Mouse (Mus musculus) liver, embryonic 15.5 days (tissue): ENCODE results near the gene Osbp2. TPM values are rescaled to one million over a fixed set of nuclear protein-coding genes. Genes with fewer than 3 reads are reported as not detected.

Experiments used
- ATAC-seq: fragments of 200-750 bp; cut with Nextera tagmentation; 2 replicates; pipeline ENCODE4 v1.8.0; 2017; ENCODE audit warnings: moderate number of reproducible peaks, mild to moderate bottlenecking, moderate library complexity; ENCODE audit not compliant: insufficient read depth
- H3K27ac ChIP-seq: fragments of 300-500 bp; sonication (generic); replicated peaks from 2 replicates; pipeline ENCODE4 v1.5.1; 2015; ENCODE audit warnings: mild to moderate bottlenecking, inconsistent platforms
- H3K27me3 ChIP-seq: fragments of 300-500 bp; sonication (generic); 2 replicates; pipeline ENCODE4 v1.6.1; 2015; ENCODE audit warnings: mild to moderate bottlenecking, inconsistent platforms
- H3K36me3 ChIP-seq: fragments of 300-500 bp; sonication (generic); replicated peaks from 2 replicates; pipeline ENCODE4 v1.6.1; 2015; ENCODE audit warnings: moderate library complexity, mild to moderate bottlenecking, inconsistent platforms
- H3K4me1 ChIP-seq: fragments of 300-500 bp; sonication (generic); replicated peaks from 2 replicates; pipeline ENCODE4 v1.6.1; 2015; ENCODE audit warnings: inconsistent platforms
- H3K4me2 ChIP-seq: fragments of 300-500 bp; sonication (generic); 2 replicates; pipeline ENCODE4 v1.6.1; 2015; ENCODE audit warnings: moderate library complexity, mild to moderate bottlenecking, inconsistent platforms
- H3K4me3 ChIP-seq: fragments of 300-500 bp; sonication (generic); replicated peaks from 2 replicates; pipeline ENCODE4 v1.5.1; 2015; ENCODE audit warnings: mild to moderate bottlenecking, inconsistent platforms
- H3K9ac ChIP-seq: fragments of 300-500 bp; sonication (generic); 2 replicates; pipeline ENCODE4 v1.6.1; 2015; ENCODE audit warnings: moderate library complexity, mild to moderate bottlenecking, inconsistent platforms
- H3K9me3 ChIP-seq: fragments of 300-500 bp; sonication (generic); replicated peaks from 2 replicates; pipeline ENCODE4 v1.6.1; 2016; ENCODE audit warnings: inconsistent platforms
- WGBS: fragments of 180-500 bp; shearing (Covaris S2); methylation state at CpG from one replicate; pipeline ENCODE4 v1.1.7; 2015; ENCODE audit warnings: mixed read lengths; ENCODE audit not compliant: insufficient replicate concordance; 5-methylcytosine and 5-hydroxymethylcytosine counted together
- polyA plus RNA-seq: library from polyadenylated mRNA; unstranded; fragments of >200 nt; fragmentation: Nextera tagmentation; extraction: Ambion mirVana; gene quantifications from 2 replicates; pipeline ENCODE4 v1.2.1, GENCODE M21; 2015

Osbp2 gene
- polyA plus RNA-seq, 1 experiment from 2014 or later, result 0.09 TPM

DNA sequence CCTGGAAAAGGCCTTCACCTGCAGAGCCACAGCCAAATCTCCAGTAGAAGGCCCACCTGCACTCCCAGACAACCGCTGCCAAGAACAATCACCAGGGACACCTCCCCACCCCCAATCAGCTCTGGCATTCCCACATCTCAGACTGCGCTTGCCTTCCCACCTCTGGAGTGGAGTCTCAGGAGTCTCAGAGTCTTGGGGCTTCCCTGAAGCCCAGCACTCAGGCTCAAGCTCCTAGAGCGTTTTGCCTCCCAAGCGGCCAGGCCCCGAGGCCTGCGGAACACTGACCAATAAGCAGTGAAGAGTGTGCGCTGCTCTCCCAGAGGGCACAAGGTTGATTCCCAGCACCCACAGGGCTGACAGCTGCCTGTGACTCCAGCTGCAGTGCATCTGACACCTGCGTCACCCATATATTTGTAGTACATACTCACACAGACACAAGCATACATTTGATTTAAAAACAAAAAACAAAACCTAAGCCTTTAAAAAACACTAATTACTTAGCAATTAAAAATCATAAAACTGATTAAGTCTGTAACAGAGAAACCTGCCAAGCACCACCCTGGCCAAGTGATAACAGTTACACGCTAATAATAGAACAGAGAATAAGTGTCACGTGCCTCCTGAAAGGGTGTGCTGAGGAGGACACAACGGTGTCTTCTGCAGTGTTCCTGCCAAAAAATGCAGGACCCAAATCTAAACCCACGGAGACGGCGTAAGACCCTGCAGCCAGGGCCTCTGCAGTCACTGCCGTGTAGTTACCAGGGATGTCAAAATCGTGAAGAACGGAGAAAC is 19.6 kb downstream of the Osbp2 start:
- Histone ChIP-seq H3K36me3 (no peaks in the 10 kb centered on the region), H3K9me3 (no peaks in the 10 kb centered on the region), H3K9ac (no peak overlapping the region), H3K4me2 (no peak overlapping the region), H3K27me3 (no peaks in the 10 kb centered on the region), H3K4me1 (no peaks in the 10 kb centered on the region), H3K27ac (no peak overlapping the region), H3K4me3 (no peak overlapping the region)
- WGBS, result 66% methylated on average over 17 of the region's 17 CpGs
- no peak for ATAC-seq

DNA sequence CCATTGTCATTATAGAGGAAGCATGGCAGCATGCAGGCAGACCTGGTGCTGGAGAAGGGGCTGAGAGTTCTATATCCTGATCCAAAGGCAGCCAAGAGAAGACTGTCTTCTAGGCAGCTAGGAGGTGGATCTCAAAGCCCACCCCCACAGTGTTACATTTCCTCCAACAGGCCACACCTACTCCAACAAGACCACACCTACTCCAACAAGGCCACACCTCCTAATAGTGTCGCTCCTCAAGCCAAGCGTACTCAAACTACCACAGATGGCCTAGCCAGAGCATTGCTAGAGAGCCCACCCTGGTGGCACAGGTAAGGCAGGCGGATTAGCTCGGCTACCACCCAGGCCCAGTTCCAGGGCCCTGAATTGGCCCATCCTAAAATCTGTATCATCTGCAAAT is 28.4 kb downstream of the Osbp2 start:
- no peaks in the 10 kb centered on the region for H3K27me3 ChIP-seq
- no peak overlapping the region for H3K27ac ChIP-seq
- no peaks in the 10 kb centered on the region for H3K4me1 ChIP-seq
- no peak overlapping the region for H3K9ac ChIP-seq
- no peaks in the 10 kb centered on the region for H3K9me3 ChIP-seq
- no peak for ATAC-seq
- no peak overlapping the region for H3K4me3 ChIP-seq
- H3K4me2 ChIP-seq, result no peak overlapping the region
- 61% methylated on average over 4 of the region's 4 CpGs for WGBS
- no peaks in the 10 kb centered on the region for H3K36me3 ChIP-seq

DNA sequence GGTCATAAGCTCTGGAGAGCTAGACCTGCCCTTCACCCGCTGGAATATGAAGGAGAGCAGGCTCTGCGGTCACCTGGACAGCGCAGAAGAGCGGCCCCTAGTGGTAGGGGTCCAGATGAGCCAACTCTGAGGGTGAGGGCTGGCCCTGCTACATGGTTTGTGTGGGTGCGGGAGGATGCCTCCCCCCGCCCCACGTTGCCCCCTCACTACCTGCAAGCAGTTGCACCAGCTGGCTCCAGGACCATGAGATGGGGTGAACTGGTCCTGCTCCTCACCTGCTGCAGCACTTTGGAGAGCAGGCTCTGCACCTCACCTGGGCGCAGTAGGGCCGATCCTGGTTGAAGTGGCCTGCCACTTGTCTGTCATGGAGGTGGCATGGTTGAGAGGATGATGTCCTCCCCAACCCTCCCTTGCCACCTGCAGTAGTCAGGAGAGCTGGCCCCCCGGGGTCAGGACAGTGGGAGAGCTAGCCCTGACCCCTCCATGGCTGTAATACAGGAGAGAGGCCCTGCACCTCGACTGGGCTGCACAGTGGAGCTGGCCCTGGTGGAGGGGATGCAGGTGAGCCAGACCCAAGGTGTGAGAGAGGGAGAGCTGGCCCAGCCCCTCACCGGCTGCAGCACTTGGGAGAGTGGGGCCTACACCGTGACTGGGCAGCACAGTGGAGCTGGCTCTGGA is 29.1 kb downstream of the Osbp2 start:
- no peaks in the 10 kb centered on the region for H3K27me3 ChIP-seq
- no peaks in the 10 kb centered on the region for H3K4me1 ChIP-seq
- H3K9ac ChIP-seq, result no peak overlapping the region
- H3K36me3 ChIP-seq, result no peaks in the 10 kb centered on the region
- H3K4me3 ChIP-seq, result no peak overlapping the region
- no peak overlapping the region for H3K4me2 ChIP-seq
- WGBS, result 39% methylated on average over 13 of the region's 13 CpGs
- no peak for ATAC-seq
- no peaks in the 10 kb centered on the region for H3K9me3 ChIP-seq
- no peak overlapping the region for H3K27ac ChIP-seq

DNA sequence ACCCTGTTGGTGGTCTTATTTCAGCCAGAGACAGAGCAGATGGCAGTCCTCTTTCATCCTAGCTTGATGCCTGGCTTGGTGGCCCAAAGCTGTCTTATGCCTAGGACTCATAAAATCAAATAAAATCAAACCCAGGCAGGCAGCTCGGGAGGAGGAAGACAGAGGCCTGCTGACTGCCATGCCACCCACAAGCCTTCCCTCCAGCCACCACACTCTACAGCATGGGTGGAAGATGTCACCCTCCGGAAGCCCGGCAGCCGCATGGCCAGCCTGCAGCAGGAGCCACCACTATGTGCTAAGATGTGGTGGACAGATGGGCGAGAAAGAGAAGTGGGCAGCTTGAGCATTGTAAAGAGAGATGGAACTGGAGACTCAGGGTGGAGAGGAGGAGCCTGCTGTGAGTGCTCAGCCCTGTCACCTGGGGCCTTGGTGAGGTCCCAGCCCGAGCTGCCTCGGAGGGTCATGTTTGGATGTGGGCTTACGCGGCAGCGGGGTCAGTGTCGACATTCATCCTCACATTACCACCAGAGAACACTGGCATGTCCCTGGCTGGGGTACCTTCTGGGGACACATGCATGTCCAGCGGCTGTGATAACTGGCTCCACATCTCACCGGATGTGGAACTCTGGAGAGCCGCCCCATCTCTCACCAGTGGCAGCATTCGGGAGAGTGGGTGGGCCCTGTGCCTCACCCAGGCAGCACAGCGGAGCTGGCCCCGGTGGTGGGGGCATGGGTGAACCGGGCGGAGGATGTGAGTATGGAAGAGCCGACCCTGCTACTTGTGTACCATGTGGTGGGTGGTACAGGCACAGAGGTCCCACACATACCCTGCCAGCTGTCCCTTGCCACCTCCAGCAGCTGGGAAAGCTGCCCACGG is 29.9 kb downstream of the Osbp2 start:
- no peaks in the 10 kb centered on the region for H3K27me3 ChIP-seq
- ATAC-seq, result no peak
- no peaks in the 10 kb centered on the region for H3K4me1 ChIP-seq
- H3K4me2 ChIP-seq, result no peak overlapping the region
- H3K36me3 ChIP-seq, result no peaks in the 10 kb centered on the region
- 31% methylated on average over 21 of the region's 21 CpGs for WGBS
- H3K9me3 ChIP-seq, result no peaks in the 10 kb centered on the region
- H3K4me3 ChIP-seq, result no peak overlapping the region
- H3K9ac ChIP-seq, result no peak overlapping the region
- no peak overlapping the region for H3K27ac ChIP-seq

DNA sequence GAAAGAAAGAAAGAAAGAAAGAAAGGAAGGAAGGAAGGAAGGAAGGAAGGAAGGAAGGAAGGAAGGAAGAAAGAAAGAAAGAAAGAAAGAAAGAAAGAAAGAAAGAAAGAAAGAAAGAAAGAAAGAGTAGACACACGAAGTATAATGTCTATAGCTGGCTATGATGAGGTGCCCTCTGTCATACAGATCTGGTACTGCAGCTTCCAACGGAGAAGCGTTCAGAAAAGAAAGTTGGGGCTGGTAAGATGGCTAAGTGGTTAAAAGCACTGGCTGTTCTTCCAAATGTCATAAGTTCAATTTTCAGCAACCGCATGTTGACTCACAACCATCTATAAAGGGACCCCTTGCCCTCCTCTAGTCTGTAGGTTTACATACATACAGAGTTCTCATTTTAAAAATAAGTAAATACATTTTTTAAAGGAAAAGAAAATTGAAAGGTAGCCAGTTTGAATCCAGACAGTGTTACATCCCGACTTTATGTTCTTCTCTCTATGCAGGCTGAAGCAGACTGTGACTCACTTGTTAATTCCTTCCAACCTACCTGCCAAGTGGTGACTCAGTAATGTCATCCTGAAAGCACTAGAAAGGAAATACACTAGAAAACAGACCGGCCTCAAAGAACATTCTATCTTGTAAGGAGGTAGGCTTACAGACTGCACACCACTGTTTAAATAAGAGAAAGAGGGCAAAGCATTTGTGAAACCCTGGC is 31.4 kb downstream of the Osbp2 start:
- Histone ChIP-seq H3K27ac (no peak overlapping the region), H3K4me1 (no peaks in the 10 kb centered on the region), H3K4me3 (no peak overlapping the region), H3K36me3 (no peaks in the 10 kb centered on the region), H3K9me3 (no peaks in the 10 kb centered on the region), H3K9ac (no peak overlapping the region), H3K27me3 (no peaks in the 10 kb centered on the region), H3K4me2 (no peak overlapping the region)
- no peak for ATAC-seq
- WGBS, result 36% methylated on average over 6 of the region's 6 CpGs

DNA sequence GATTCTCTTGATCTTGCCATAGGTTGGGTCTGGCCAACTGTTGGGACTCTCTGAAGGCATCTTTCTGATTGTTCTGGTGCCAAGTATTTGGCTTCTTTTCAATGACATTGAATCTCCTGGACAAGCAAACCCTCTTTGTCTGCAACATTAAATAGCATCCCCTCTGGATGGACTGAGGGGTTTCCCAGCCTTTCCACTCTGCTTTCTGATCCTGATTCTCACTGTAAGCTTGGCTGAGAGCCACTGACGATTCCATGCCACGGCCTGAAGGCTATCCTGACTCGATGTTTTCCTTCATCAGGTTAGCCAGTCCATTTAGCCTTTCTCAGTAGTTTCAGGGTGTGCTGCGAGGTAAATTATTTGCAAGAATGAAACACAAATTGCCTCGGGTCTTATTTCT is 34.0 kb downstream of the Osbp2 start:
- no peak overlapping the region for H3K27ac ChIP-seq
- no peak overlapping the region for H3K4me3 ChIP-seq
- H3K36me3 ChIP-seq, result no peaks in the 10 kb centered on the region
- no peak for ATAC-seq
- no peaks in the 10 kb centered on the region for H3K4me1 ChIP-seq
- no peaks in the 10 kb centered on the region for H3K27me3 ChIP-seq
- 56% methylated on average over 5 of the region's 5 CpGs for WGBS
- H3K9me3 ChIP-seq, result no peaks in the 10 kb centered on the region
- H3K9ac ChIP-seq, result no peak overlapping the region
- H3K4me2 ChIP-seq, result no peak overlapping the region

DNA sequence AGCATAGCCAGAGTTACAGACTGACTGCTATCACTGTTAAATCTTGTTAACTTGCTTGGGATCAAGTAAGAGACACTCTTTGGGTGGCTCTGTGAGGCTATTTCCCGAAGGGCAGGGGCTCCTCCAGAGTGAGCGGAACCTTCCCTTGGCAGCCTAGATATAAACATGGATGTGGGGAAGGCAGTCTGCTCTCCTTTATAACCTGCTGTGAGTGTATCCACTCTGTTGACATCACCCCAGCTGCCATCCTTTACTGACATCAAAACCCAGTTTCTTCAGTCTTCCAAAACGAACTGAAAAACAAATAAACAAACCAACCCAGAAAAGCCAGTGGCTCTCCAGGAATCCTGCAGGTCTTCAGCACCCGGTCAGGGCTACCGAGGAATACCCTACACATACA is 39.6 kb downstream of the Osbp2 start:
- ATAC-seq, result no peak
- Histone ChIP-seq H3K4me2 (no peak overlapping the region), H3K4me3 (no peak overlapping the region), H3K4me1 (no peaks in the 10 kb centered on the region), H3K27ac (no peak overlapping the region), H3K9me3 (no peaks in the 10 kb centered on the region), H3K27me3 (no peaks in the 10 kb centered on the region), H3K36me3 (no peaks in the 10 kb centered on the region), H3K9ac (no peak overlapping the region)
- 56% methylated on average over 5 of the region's 5 CpGs for WGBS

DNA sequence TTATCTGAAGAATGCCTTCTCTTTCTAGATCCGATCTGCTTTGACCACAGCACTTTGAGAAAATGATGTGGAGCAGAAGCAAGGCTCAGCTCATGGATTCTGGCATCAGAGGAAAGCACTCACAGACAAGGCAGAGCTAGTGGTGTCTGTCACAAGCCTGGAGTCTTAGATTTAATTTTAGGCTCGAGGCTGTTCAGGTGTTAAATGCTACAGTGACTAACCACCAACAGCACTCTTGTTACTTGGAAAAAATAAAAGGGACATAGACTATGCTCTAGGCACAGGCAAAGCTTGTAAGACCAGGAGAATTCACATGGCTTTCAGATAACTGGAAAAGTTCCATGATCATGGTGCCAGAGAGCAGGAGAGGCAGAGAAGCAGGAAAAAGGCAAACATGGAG is 40.3 kb downstream of the Osbp2 start:
- Histone ChIP-seq H3K27me3 (no peaks in the 10 kb centered on the region), H3K9me3 (no peaks in the 10 kb centered on the region), H3K4me2 (no peak overlapping the region), H3K9ac (no peak overlapping the region), H3K27ac (no peak overlapping the region), H3K36me3 (no peaks in the 10 kb centered on the region), H3K4me1 (no peaks in the 10 kb centered on the region), H3K4me3 (no peak overlapping the region)
- ATAC-seq, result no peak
- WGBS, result 27% methylated on average over 2 of the region's 2 CpGs

DNA sequence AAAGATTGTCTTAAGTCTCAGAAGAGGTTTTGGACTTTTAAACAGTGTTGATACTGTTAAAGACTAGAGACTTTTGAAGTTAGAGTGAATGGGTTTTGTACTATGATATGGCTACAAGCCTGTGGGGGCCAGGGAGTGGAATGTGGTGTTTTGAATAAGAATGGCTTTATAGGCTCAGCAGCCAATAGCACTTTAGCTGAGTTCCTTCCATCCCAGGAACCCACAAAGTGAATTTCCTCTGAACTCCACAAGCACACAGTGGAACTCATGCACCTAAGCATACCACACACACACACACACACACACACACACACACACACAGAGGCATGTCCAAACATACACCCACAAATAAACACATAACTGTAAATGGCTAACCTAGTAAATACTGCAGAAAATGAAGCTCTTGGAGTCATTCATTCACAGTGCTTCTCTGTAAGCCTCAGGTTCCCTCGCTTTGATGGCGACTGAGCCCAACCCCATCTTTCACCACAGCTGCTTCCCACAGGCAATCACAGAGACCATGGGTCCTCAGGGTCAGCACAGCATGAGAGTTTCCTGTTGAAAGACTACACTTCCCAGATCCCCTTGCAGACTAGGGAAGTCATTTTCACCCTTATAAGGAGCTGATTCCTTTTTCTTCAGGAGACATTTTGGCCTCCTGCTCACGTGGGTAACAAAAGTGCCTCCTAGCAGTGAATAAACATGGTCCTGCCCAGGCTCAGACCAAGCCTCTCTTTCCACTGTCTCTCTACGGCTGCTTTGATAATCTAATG is 45.5 kb downstream of the Osbp2 start:
- H3K9me3 ChIP-seq, result no peaks in the 10 kb centered on the region
- no peaks in the 10 kb centered on the region for H3K27me3 ChIP-seq
- no peak overlapping the region for H3K4me2 ChIP-seq
- H3K4me3 ChIP-seq, result no peak overlapping the region
- WGBS, result 16% methylated on average over 4 of the region's 4 CpGs
- no peaks in the 10 kb centered on the region for H3K4me1 ChIP-seq
- no peak overlapping the region for H3K9ac ChIP-seq
- H3K36me3 ChIP-seq, result no peaks in the 10 kb centered on the region
- H3K27ac ChIP-seq, result no peak overlapping the region
- ATAC-seq, result no peak

DNA sequence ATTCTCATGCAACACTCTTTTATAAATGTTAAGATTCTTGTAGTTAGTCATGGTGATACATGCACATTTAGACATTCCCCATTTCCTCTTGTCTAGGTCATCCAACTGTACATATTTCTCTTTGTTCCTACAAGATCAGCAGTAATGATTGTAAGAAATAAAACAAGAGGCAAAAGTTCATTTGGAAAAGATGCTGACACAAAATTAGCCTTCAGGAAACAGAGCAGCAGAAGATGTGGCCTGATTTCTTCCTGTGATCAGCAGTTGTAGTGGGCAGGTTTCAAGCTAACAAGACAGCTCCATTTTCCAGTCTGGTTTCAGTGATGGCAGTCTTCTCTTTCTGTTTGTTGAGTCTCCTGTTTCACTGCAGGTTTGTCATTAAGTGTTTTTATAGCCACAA is 47.8 kb downstream of the Osbp2 start:
- Histone ChIP-seq H3K4me2 (no peak overlapping the region), H3K27me3 (no peaks in the 10 kb centered on the region), H3K4me1 (no peaks in the 10 kb centered on the region), H3K36me3 (no peaks in the 10 kb centered on the region), H3K9ac (no peak overlapping the region), H3K27ac (no peak overlapping the region), H3K9me3 (no peaks in the 10 kb centered on the region), H3K4me3 (no peak overlapping the region)
- no peak for ATAC-seq
